Mouse (Mus musculus) liver, postnatal 0 days (tissue): ENCODE results near the gene Bmf. TPM values are rescaled to one million over a fixed set of nuclear protein-coding genes. Genes with fewer than 3 reads are reported as not detected.

Source experiments
- ATAC-seq: fragments of 200-750 bp; cut with Nextera tagmentation; 2 replicates; pipeline ENCODE4 v1.8.0; 2017; ENCODE audit warnings: mild to moderate bottlenecking, moderate library complexity
- DNase-seq: peaks from one replicate; pipeline ENCODE4 v3.0.0-alpha.2; 2016
- H3K27ac ChIP-seq: fragments of 300-500 bp; sonication (generic); 2 replicates; pipeline ENCODE4 v1.5.1; 2014; ENCODE audit warnings: antibody characterized with exemption, moderate library complexity, mild to moderate bottlenecking, low read depth
- H3K27me3 ChIP-seq: fragments of 300-500 bp; sonication (generic); 2 replicates; pipeline ENCODE4 v1.6.1; 2014; ENCODE audit warnings: low read length, control low read depth, mixed read lengths; ENCODE audit not compliant: insufficient read depth
- H3K36me3 ChIP-seq: fragments of 300-500 bp; sonication (generic); replicated peaks from 2 replicates; pipeline ENCODE4 v1.6.1; 2014; ENCODE audit warnings: mild to moderate bottlenecking, control low read depth, low read length, moderate library complexity, mixed read lengths; ENCODE audit not compliant: insufficient read depth
- H3K4me1 ChIP-seq: fragments of 300-500 bp; sonication (generic); 2 replicates; pipeline ENCODE4 v1.6.1; 2014; ENCODE audit warnings: antibody characterized with exemption, mild to moderate bottlenecking, control low read depth; ENCODE audit not compliant: insufficient read depth
- H3K4me2 ChIP-seq: fragments of 300-500 bp; sonication (generic); 2 replicates; pipeline ENCODE4 v1.6.1; 2014; ENCODE audit warnings: low read depth, mild to moderate bottlenecking, low read length, moderate library complexity, mixed read lengths
- H3K4me3 ChIP-seq: fragments of 300-500 bp; sonication (generic); 2 replicates; pipeline ENCODE4 v1.5.1; 2014; ENCODE audit warnings: low read depth, low read length
- H3K9ac ChIP-seq: fragments of 300-500 bp; sonication (generic); replicated peaks from 2 replicates; pipeline ENCODE4 v1.6.1; 2014; ENCODE audit warnings: mild to moderate bottlenecking, moderate library complexity
- H3K9me3 ChIP-seq: fragments of 300-500 bp; sonication (generic); 2 replicates; pipeline ENCODE4 v1.6.1; 2016; ENCODE audit warnings: mild to moderate bottlenecking, control low read depth, low read length, mixed read lengths
- CTCF ChIP-seq: sonication (generic); IDR thresholded peaks from 2 replicates; pipeline ENCODE4 v1.5.1; 2016; ENCODE audit warnings: antibody characterized with exemption, low read depth
- EP300 ChIP-seq: IDR thresholded peaks from 2 replicates; pipeline ENCODE4 v1.6.1; 2016; ENCODE audit warnings: antibody characterized with exemption, low read depth, mild to moderate bottlenecking
- WGBS: fragments of 180-500 bp; shearing (Covaris S2); extraction: QIAGEN DNeasy Blood & Tissue Kit; methylation state at CpG from one replicate; pipeline ENCODE4 v1.1.7; 2014; ENCODE audit not compliant: insufficient replicate concordance; 5-methylcytosine and 5-hydroxymethylcytosine counted together
- polyA plus RNA-seq: library from polyadenylated mRNA; unstranded; fragments of >200 nt; fragmentation: Nextera tagmentation; extraction: Ambion mirVana; gene quantifications from 2 replicates; pipeline ENCODE4 v1.2.1, GENCODE M21; 2015

Gene Bmf
- polyA plus RNA-seq, 1 experiment from 2014 or later = 1.3 TPM

DNA sequence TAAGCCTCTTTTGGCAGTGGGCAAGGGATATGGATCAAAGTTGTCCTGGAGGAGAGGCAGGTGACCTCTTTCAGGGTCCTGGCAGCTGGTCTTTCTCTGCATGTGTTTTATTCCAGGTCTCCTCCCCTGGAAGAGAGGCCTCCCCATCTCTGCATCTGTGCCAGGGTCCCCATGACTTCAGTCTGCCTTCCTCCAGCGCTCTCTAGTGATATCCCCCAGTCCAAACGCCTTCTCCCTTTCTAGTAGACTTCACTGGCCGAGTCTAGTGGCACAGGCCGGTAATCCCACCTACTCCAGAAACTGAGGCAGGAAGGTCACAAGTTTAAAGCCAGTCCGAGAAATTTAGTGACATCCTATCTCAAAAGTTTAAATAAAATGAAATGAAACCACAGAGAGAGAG lies 51.6 kb downstream of the Bmf start:
- Histone ChIP-seq H3K27me3 (no peaks in the 10 kb centered on the region), H3K4me1 (no peaks in the 10 kb centered on the region), H3K9me3 (no peaks in the 10 kb centered on the region), H3K4me2 (no peak overlapping the region), H3K27ac (no peak overlapping the region), H3K4me3 (no peak overlapping the region), H3K36me3 (no peaks in the 10 kb centered on the region), H3K9ac (no peak overlapping the region)
- 77% methylated on average over 5 of the region's 5 CpGs for WGBS
- ATAC-seq (no peak), DNase-seq (no peak)
- TF ChIP-seq CTCF (no peak), EP300 (no peak)

DNA sequence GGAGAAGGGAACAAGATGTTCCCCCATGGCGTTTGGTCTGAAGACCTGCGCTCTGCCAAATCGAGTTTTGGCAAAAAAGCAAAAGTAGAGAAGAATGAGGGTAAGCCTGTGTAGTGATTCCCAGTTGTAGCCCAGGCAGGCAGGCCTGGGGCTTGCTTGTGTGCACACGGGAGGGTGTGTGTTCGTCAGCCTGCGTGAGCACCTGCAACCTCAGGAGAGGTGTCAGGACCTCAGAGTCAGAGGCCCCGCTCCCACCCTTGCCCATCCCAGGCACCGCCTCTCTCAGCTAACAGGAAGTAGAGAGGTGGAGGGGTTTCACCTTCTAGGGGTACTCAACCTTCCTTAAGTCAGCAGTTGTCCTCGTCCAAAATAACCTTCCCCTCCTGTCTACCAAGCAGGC lies 54.5 kb downstream of the Bmf start:
- 59% methylated on average over 9 of the region's 9 CpGs for WGBS
- no peaks in the 10 kb centered on the region for H3K27me3 ChIP-seq
- no peak overlapping the region for H3K9ac ChIP-seq
- DNase-seq (peak; percentile 9), ATAC-seq (no peak)
- H3K9me3 ChIP-seq = no peaks in the 10 kb centered on the region
- no peaks in the 10 kb centered on the region for H3K36me3 ChIP-seq
- no peak overlapping the region for H3K27ac ChIP-seq
- H3K4me3 ChIP-seq = no peak overlapping the region
- peaks cover 21% of the 10 kb centered on the region for H3K4me1 ChIP-seq
- TF ChIP-seq EP300 = no peak
- no peak for TF ChIP-seq CTCF
- H3K4me2 ChIP-seq = no peak overlapping the region

DNA sequence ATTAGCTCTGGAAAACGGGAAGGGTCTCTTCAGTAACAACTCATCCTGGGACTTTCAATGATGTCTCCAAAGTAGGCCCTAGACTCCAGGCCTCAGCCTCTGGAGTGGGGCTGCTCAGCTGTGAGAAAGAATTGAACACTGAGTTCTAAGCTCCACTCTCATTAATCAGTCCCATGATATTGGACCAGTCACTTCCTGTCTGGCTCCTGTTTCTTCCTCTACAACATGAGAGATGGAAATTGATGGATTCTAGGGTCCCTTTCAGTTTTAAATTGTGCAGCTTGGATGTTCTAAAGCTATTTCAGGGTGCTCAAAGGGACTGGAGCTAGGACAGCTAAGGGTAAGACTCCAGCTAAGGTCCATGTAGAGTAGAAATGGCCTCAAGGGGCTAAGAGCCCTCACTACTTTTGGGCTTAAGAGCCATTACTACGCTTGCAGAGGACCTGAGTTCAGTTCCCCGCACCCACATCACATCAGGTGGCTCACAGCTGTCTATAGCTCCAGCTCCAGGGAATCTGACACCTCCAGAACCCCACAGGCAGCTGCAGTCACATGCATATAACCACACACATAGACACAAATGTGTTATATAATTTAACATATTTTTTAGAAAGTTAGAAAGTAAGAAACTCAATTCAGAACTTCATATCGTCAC lies 57.6 kb downstream of the Bmf start:
- H3K4me2 ChIP-seq = no peak overlapping the region
- peaks cover 36% of the 10 kb centered on the region for H3K4me1 ChIP-seq
- H3K9me3 ChIP-seq = no peaks in the 10 kb centered on the region
- no peaks in the 10 kb centered on the region for H3K27me3 ChIP-seq
- no peak for ATAC-seq
- TF ChIP-seq EP300 = no peak
- TF ChIP-seq CTCF = no peak
- no peak for DNase-seq
- no peaks in the 10 kb centered on the region for H3K36me3 ChIP-seq
- H3K4me3 ChIP-seq = no peak overlapping the region
- H3K9ac ChIP-seq = no peak overlapping the region
- peak overlapping the region; percentile 88 for H3K27ac ChIP-seq
- 71% methylated on average over 4 of the region's 4 CpGs for WGBS

DNA sequence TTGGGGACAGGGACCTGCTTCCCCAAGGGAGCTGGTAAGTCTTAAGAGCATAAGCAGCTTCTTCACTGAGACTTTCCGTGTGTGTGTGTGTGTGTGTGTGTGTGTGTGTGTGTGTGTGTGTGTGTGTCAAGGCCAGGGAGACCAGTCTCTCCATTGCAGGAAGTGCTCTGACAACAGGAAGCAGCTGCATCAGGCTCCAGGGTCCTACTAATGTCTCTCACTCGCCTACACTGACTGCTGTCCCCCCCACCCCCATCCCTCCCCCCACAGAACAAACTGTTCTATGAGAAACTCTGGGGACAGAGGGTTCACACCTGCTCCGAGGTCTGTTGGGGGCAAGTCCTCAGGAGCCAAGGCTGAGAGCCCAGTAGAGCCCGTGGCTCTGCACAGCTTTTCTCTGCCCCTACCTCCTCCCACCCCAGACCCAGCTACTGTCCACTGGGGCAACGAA lies 58.2 kb downstream of the Bmf start:
- no peaks in the 10 kb centered on the region for H3K36me3 ChIP-seq
- H3K4me2 ChIP-seq = no peak overlapping the region
- ATAC-seq (peak; percentile 63), DNase-seq (peak; percentile 73)
- H3K9ac ChIP-seq = peak overlapping the region; percentile 21; the same call in 1 of the 2 replicates
- no peak overlapping the region for H3K4me3 ChIP-seq
- no peaks in the 10 kb centered on the region for H3K9me3 ChIP-seq
- H3K4me1 ChIP-seq = peaks cover 36% of the 10 kb centered on the region
- H3K27ac ChIP-seq = peak overlapping the region; percentile 88
- WGBS = 14% methylated on average over 5 of the region's 5 CpGs
- TF ChIP-seq EP300 (peak; percentile 59), CTCF (no peak)
- no peaks in the 10 kb centered on the region for H3K27me3 ChIP-seq

- H3K9ac ChIP-seq = peak overlapping the region; percentile 21; the same call in 1 of the 2 replicates
Observed at GRCm38 (mm10) chr2:118490241-118491091, 59.0 kb downstream of the Bmf start.

GRCm38 (mm10) chr2:118487806-118488205 lies 61.7 kb downstream of the Bmf start:
- no peak overlapping the region for H3K4me3 ChIP-seq
- DNase-seq (peak; percentile 52), ATAC-seq (no peak)
- H3K4me1 ChIP-seq = peaks cover 36% of the 10 kb centered on the region
- H3K36me3 ChIP-seq = no peaks in the 10 kb centered on the region
- H3K27ac ChIP-seq = no peak overlapping the region
- H3K27me3 ChIP-seq = no peaks in the 10 kb centered on the region
- 66% methylated on average over 3 of the region's 3 CpGs for WGBS
- no peak overlapping the region for H3K9ac ChIP-seq
- no peaks in the 10 kb centered on the region for H3K9me3 ChIP-seq
- TF ChIP-seq CTCF (peak; percentile 62), EP300 (no peak)
- H3K4me2 ChIP-seq = no peak overlapping the region

More at GRCm38 (mm10) chr2:118490241-118491091, 59.0 kb downstream of the Bmf start:
- ATAC-seq (peak; percentile 77), DNase-seq (peak; percentile 88)
- no peaks in the 10 kb centered on the region for H3K9me3 ChIP-seq
- WGBS = 11% methylated on average over 12 of the region's 12 CpGs
- H3K4me2 ChIP-seq = peak overlapping the region; percentile 38
- H3K4me3 ChIP-seq = no peak overlapping the region
- peak overlapping the region; percentile 88 for H3K27ac ChIP-seq
- TF ChIP-seq EP300 (0 out of 2 replicates have a peak, but pooled peaks have one; percentile 6), CTCF (no peak)
- no peaks in the 10 kb centered on the region for H3K36me3 ChIP-seq
- no peaks in the 10 kb centered on the region for H3K27me3 ChIP-seq
- H3K4me1 ChIP-seq = peaks cover 36% of the 10 kb centered on the region
